In the genomic region with DNA sequence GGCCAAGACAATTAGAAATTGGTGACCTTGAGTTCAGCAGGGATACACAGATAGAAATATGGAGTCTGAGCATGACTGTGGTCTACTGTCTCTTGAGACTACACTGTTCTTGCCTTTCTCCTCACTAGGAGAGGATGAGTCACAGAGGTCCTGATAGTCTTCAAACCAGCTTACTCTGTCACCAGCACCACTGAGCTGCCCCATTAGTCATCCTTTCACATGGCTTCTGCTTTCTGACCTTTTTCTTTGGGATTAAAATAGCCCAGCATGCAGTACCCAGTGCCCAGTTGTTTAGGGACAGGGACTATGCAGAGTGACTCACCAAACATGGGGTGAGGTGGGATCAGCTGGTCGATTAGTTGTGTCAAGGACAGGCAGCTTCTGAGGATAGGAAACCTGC, we compare ENCODE assay signal across 18 mouse cellular contexts.
DNase-seq lines count a peak whose midpoint lies in the region; TF ChIP-seq lines count a peak whose summit lies in the region.
"Had no signal": no experiment of that assay in that cellular context is flagged by ENCODE, and none has a peak within 500 bp of the region (broad histone marks: within the 10 kb centered on the region; RNA-seq: fewer than 3 reads in every experiment).

No protein-coding gene starts in this region.

- WGBS in olfactory bulb, adult 2 months: 37% methylated on average over 1 of the region's 1 CpGs

- H3K4me3 ChIP-seq in olfactory bulb, adult 2 months (ENCODE audit: insufficient read depth, low read depth, low read length): no peak overlapping the region
- H3K4me3 ChIP-seq: embryonic facial prominence, embryonic 15.5 days; forebrain, embryonic 15.5 days; heart, adult 2 months; heart, embryonic 15.5 days; hindbrain, embryonic 13.5 days had no signal

- H3K27ac ChIP-seq in olfactory bulb, adult 2 months (ENCODE audit: insufficient read depth, low read depth, low read length): peak overlapping the region; percentile 75
- H3K27ac ChIP-seq: embryonic facial prominence, embryonic 15.5 days; forebrain, embryonic 15.5 days; heart, adult 2 months; heart, embryonic 15.5 days; hindbrain, embryonic 13.5 days; hindbrain, postnatal 0 days had no signal

- TF ChIP-seq CTCF in olfactory bulb, adult 2 months (IDR thresholded peaks at IDR 0.05; ENCODE audit: insufficient read depth, low read depth, low read length): no peak

- intact Hi-C loops in left cerebral cortex, postnatal 14 days (cut with DNase I): no loop called here

- peak; percentile 32 for DNase-seq in adrenal gland, adult 8-10 months
- DNase-seq in adrenal gland, postnatal 10 days: no peak
- peak; percentile 16 for DNase-seq in 416B (ENCODE audit: low read depth)
- peak; percentile 61 for DNase-seq in Muller cell, postnatal 12 days (ENCODE audit: inconsistent ontology term)
- no peak for DNase-seq in urinary bladder, adult 18-20 months (ENCODE audit: low spot score in 2 of 2)
- DNase-seq in left cerebral cortex, postnatal 14 days (ENCODE audit: low spot score in 2 of 2): no peak
- DNase-seq: cerebellum, postnatal 10 days; gastrocnemius, postnatal 10 days; heart, adult 2 months; heart, postnatal 14 days; kidney, adult 11 months; kidney, adult 9 months had no signal

- TF ChIP-seq POLR2A in olfactory bulb, adult 2 months (IDR thresholded peaks at IDR 0.05; ENCODE audit: insufficient read depth, low read depth, low read length): no peak

- H3K4me1 ChIP-seq in olfactory bulb, adult 2 months (ENCODE audit: control insufficient read depth, insufficient read depth, low read length): peaks cover 4% of the 10 kb centered on the region
- H3K4me1 ChIP-seq: forebrain, embryonic 15.5 days; heart, embryonic 15.5 days; hindbrain, embryonic 13.5 days had no signal

Comparison
In these comparisons a context has a peak if more than half of its experiments do, and no peak if none do; other contexts are left out.
1. DNase-seq: peak in adrenal gland, adult 8-10 months (single experiment), 416B (single experiment) and Muller cell, postnatal 12 days (single experiment); none in adrenal gland, postnatal 10 days (single experiment), urinary bladder, adult 18-20 months (0 of 2) and left cerebral cortex, postnatal 14 days (0 of 2).